Mouse (Mus musculus) cerebellum, adult 11 months (tissue): ENCODE data around the gene Mdm2.

ENCODE experiments used
- DNase-seq: peaks from one replicate; pipeline ENCODE4 v3.0.0; 2022

Mdm2 gene

GRCm38 (mm10) chr10:117680868-117681513 is 29.6 kb downstream of the Mdm2 start:
- DNase-seq, result no peak

- DNase-seq, result no peak
Measured at GRCm38 (mm10) chr10:117679963-117680473, 30.5 kb downstream of the Mdm2 start.

- DNase-seq, result no peak
Measured at GRCm38 (mm10) chr10:117679029-117679686, 31.4 kb downstream of the Mdm2 start.

GRCm38 (mm10) chr10:117678357-117678756 is 32.2 kb downstream of the Mdm2 start:
- no peak for DNase-seq

- peak; percentile 8 for DNase-seq
Measured at GRCm38 (mm10) chr10:117677494-117678236, 32.9 kb downstream of the Mdm2 start.

- peak; percentile 53 for DNase-seq
Measured at GRCm38 (mm10) chr10:117676644-117677313, 33.8 kb downstream of the Mdm2 start.

- peak; percentile 66 for DNase-seq
Measured at GRCm38 (mm10) chr10:117676036-117676643, 34.4 kb downstream of the Mdm2 start.

GRCm38 (mm10) chr10:117675096-117676035 is 35.2 kb downstream of the Mdm2 start:
- peak; percentile 80 for DNase-seq

GRCm38 (mm10) chr10:117674359-117675019 is 36.1 kb downstream of the Mdm2 start:
- no peak for DNase-seq

- DNase-seq, result no peak
Measured at GRCm38 (mm10) chr10:117673913-117674312, 36.6 kb downstream of the Mdm2 start.

- peak; percentile 22 for DNase-seq
Measured at GRCm38 (mm10) chr10:117672693-117673092, 37.9 kb downstream of the Mdm2 start.

- no peak for DNase-seq
Measured at GRCm38 (mm10) chr10:117671930-117672666, 38.5 kb downstream of the Mdm2 start.

GRCm38 (mm10) chr10:117671266-117671665 is 39.3 kb downstream of the Mdm2 start:
- DNase-seq, result no peak

GRCm38 (mm10) chr10:117670791-117671190 is 39.8 kb downstream of the Mdm2 start:
- DNase-seq, result no peak

GRCm38 (mm10) chr10:117670092-117670491 is 40.5 kb downstream of the Mdm2 start:
- no peak for DNase-seq

- no peak for DNase-seq
Measured at GRCm38 (mm10) chr10:117669449-117670090, 41.0 kb downstream of the Mdm2 start.

- DNase-seq, result no peak
Measured at GRCm38 (mm10) chr10:117668546-117669300, 41.8 kb downstream of the Mdm2 start.

- no peak for DNase-seq
Measured at GRCm38 (mm10) chr10:117667663-117668507, 42.7 kb downstream of the Mdm2 start.
